Mouse (Mus musculus): ENCODE data around the gene Rarg.

Rarg gene

DNA sequence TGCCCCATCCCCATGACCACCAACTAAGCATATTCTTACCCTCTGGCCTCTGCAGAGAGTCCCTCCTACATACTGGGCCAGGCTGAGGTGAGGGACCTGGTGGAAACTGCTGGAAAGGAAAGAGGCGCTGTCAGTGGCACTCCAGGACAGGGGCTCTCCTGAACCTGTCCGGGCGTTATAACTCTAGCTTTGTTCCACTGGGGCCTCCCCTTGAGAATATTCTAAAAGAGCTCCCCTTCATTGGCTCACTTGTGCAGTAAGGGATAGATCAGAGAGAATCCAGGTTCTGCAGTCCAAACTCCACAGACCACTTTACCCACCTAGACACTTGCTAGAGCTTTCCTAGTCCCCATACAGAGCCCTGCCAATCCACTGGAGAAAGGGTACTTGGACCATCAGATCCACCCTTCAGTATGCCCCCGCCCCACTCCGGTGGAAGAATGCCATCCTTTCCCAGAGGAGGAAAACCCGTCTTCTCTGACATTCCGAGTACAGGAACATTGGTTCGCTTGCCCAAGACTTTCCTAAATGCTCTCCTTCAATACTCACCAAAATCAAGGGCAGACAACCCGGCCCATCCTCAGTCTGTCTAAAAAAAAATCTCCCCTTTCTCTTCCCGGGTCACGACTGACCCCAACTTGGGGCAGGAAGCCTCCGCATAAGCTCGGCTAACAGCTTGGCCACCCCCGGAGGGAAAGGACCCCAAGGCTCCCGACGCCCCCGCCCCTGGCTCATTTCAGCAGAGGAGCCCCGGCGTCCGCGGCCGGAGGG is 701 bp downstream of the Rarg start:
- DNase-seq = no peak

GRCm38 (mm10) chr15:102255547-102256255 is 1.6 kb downstream of the Rarg start:
- no peak for DNase-seq

DNA sequence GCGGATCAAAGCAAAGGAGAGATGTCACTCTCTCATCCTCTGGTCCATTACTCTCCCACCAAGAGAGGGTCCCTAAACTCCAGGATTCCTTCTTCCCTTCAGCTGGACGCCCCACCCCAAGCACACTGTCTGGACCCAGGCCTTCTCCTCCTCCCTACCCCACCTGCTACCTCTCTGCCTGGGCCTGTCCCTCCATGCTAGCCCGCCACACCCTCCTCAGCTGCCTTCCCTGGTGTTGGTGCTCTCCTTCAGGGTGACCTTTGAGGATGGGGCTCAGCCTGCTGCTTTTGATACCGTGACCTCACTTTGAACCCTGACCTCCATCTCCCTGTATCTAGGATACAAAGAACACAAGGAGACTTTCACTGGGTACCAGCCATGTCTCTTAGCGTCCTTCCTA is 6.8 kb downstream of the Rarg start:
- DNase-seq = no peak

DNA sequence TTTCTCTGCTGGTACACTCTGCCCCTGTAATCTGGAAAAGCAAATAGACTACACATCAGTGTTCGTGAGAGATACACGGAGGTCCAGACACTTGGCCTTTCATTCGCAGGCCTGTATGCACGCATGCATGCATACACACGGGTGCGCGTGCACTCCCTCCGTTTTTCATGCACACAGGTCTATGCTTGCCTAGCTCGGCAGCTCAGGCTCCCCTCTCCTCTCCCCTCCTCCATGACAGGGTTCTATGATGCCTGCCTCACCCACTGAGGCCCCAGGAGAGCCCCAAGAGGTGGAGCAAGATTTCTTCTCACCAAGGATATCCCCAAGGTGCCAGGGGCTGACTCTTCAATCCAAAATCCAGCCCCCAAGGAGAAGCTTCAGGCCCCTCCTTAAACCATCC is 7.3 kb downstream of the Rarg start:
- no peak for DNase-seq

- DNase-seq = no peak
Measured at GRCm38 (mm10) chr15:102249251-102249691, 8.0 kb downstream of the Rarg start.

GRCm38 (mm10) chr15:102248812-102249191 is 8.5 kb downstream of the Rarg start:
- no peak for DNase-seq

GRCm38 (mm10) chr15:102248131-102248811 is 9.0 kb downstream of the Rarg start:
- DNase-seq = no peak

GRCm38 (mm10) chr15:102247252-102248130 is 9.8 kb downstream of the Rarg start:
- DNase-seq = peak; percentile 47

- DNase-seq = peak; percentile 88
Measured at GRCm38 (mm10) chr15:102246866-102247251, 10.5 kb downstream of the Rarg start.

GRCm38 (mm10) chr15:102245891-102246741 is 11.2 kb downstream of the Rarg start:
- DNase-seq = peak; percentile 72

DNA sequence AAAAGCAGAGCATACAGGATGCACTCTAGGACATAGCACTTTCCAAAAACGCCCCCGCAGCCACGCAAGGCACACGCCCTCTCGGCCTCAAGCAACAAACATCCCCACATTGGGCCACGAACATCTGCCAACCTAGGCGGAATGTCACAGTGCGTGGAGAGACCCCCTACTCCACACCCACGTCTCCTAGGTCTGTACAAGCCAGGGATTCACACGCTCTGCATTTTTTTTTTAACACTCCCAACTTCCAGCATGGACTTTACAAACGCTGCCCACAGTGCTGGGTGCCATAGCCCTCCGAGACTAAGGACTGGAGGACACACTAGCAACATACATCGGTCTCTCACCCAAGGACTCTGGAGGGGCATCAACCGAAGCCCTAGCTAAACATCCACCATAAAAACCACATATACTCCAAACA is 11.8 kb downstream of the Rarg start:
- no peak for DNase-seq

- DNase-seq = no peak
Measured at GRCm38 (mm10) chr15:102244306-102245191, 12.8 kb downstream of the Rarg start.

DNA sequence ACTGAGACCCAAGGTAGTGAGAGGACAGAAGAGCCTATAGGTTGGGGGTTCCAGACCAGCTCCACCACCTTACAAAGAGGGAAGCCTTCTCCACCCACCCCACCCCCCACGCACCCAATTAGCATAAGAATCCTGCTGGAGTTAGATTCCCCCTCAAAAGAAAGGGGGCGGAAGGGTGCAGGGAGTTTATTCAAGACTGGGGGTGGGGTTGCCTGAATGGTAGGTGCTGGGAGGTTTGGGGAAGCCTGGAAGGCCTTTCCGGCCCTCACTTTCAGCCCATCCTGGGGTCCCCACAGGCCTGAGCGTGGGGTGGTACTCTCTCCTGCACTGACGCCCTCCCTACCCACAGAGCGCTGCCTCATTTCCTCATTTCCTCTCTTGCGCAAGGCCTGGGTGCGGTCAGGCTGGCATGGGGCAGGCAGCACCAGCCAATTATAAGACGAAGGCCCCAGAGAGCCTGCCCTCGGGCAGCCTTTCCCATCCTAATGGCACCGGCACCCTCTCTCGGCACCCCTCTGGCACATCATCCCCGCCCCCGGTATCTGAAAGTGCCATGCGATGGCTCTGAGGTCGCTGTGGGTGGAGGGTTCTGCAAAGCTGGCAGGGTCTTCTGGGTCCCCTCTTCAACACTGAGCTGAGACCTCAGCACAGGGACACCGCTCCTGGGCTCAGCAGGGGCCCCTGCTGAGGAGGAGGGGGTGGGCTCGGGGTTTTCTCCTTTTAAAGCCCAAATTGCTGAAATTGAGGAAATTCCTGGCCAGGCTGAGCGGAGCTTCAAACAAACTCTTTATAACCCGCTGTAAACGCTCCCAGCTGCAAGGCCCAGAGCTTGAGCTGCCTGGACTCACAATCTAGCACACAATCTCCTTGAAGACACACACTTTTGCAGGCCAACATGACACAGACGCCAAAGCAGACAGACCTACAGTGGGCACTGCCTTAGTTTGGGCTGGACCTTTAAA is 13.8 kb downstream of the Rarg start:
- DNase-seq = no peak

GRCm38 (mm10) chr15:102242404-102243228 is 14.7 kb downstream of the Rarg start:
- DNase-seq = no peak

GRCm38 (mm10) chr15:102240607-102241006 is 16.7 kb downstream of the Rarg start:
- no peak for DNase-seq

- no peak for DNase-seq
Measured at GRCm38 (mm10) chr15:102239851-102240250, 17.5 kb downstream of the Rarg start.

- peak; percentile 84 for DNase-seq
Measured at GRCm38 (mm10) chr15:102239260-102239590, 18.1 kb downstream of the Rarg start.

DNA sequence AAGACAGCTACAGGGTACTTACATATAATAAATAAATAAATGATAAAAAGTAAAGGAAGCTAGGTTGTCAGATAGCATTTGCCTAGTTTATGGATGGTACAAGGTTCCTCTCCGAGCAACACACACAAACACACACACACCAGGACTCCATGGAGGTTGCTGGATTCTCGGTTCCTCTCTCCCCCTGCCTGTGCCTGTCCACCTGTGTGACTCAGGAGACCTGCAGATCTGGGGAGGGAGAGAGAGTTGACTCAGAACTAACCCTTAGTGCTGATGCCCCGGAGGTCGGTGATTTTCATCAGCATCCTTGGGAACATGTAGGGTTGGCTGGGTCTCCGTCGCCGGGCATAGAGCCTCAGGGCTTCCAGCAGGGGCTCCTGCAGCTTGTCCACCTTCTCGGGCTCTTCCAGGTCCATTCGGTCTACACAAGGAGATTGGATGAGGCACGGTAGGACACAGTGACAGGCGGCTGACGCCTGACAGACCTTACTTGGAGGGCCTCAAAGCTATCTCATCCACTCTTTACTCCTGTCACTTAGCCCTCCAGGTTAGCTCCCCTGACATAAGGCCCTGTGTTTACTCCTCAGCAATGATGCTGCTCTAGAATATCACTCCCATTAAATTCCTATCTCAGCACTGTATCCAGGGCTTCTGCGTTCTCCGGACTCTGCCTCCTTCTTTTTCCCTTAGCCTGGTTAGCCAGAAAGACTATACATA is 18.6 kb downstream of the Rarg start:
- no peak for DNase-seq

All from right cerebral cortex, postnatal 14 days (tissue).